Mouse (Mus musculus) olfactory bulb, adult 2 months (tissue): ENCODE measurements at regions not wholly inside any gene's neighbourhood (a gene's known extent, or its start where the extent isn't known, plus 50 kb on each side); places are given as distances from the start of the nearest gene placed in this dataset.

Experiments
- CTCF ChIP-seq: fragments of 200-500 bp; IDR thresholded peaks from 2 replicates; pipeline ENCODE4 v1.5.1; 2012; ENCODE audit warnings: low read depth, mild to moderate bottlenecking, low read length, moderate library complexity; ENCODE audit not compliant: insufficient read depth
- POLR2A ChIP-seq: fragments of 200-500 bp; IDR thresholded peaks from 2 replicates; pipeline ENCODE4 v1.6.1; 2012; ENCODE audit warnings: mild to moderate bottlenecking, low read depth, low read length, moderate library complexity; ENCODE audit not compliant: insufficient read depth

GRCm38 (mm10) chr4:4333472-4334123 is 256.3 kb upstream of the Sdr16c6 start:
- TF ChIP-seq CTCF = no peak
- TF ChIP-seq POLR2A = no peak
